Mouse (Mus musculus) neural tube, embryonic 13.5 days (tissue): ENCODE results near the gene Chrnb2. TPM values are rescaled to one million over a fixed set of nuclear protein-coding genes. Genes with fewer than 3 reads are reported as not detected.

ENCODE experiments used
- ATAC-seq: fragments of 200-750 bp; cut with Nextera tagmentation; 2 replicates; pipeline ENCODE4 v1.8.0; 2017; ENCODE audit warnings: low read depth, mild to moderate bottlenecking, moderate TSS enrichment, moderate library complexity
- H3K27ac ChIP-seq: fragments of 300-500 bp; sonication (generic); replicated peaks from 2 replicates; pipeline ENCODE4 v1.5.1; 2015; ENCODE audit warnings: moderate library complexity, mild to moderate bottlenecking, inconsistent platforms
- H3K27me3 ChIP-seq: fragments of 300-500 bp; sonication (generic); 2 replicates; pipeline ENCODE4 v1.6.1; 2015; ENCODE audit warnings: mild to moderate bottlenecking, inconsistent platforms
- H3K36me3 ChIP-seq: fragments of 300-500 bp; sonication (generic); 2 replicates; pipeline ENCODE4 v1.6.1; 2015; ENCODE audit warnings: mild to moderate bottlenecking, inconsistent platforms
- H3K4me1 ChIP-seq: fragments of 300-500 bp; sonication (generic); replicated peaks from 2 replicates; pipeline ENCODE4 v1.6.1; 2015; ENCODE audit warnings: inconsistent platforms
- H3K4me2 ChIP-seq: fragments of 300-500 bp; sonication (generic); 2 replicates; pipeline ENCODE4 v1.6.1; 2015; ENCODE audit warnings: inconsistent platforms, mild to moderate bottlenecking, moderate library complexity
- H3K4me3 ChIP-seq: fragments of 300-500 bp; sonication (generic); 2 replicates; pipeline ENCODE4 v1.5.1; 2015; ENCODE audit warnings: mild to moderate bottlenecking, inconsistent platforms
- H3K9ac ChIP-seq: fragments of 300-500 bp; sonication (generic); 2 replicates; pipeline ENCODE4 v1.6.1; 2015; ENCODE audit warnings: moderate library complexity, mild to moderate bottlenecking, inconsistent platforms
- H3K9me3 ChIP-seq: fragments of 300-500 bp; sonication (generic); 2 replicates; pipeline ENCODE4 v1.6.1; 2016; ENCODE audit warnings: inconsistent platforms
- WGBS: fragments of 180-500 bp; shearing (Covaris S2); methylation state at CpG from one replicate; pipeline ENCODE4 v1.1.7; 2015; 5-methylcytosine and 5-hydroxymethylcytosine counted together
- polyA plus RNA-seq: library from polyadenylated mRNA; unstranded; fragments of >200 nt; fragmentation: Nextera tagmentation; extraction: Ambion mirVana; gene quantifications from 2 replicates; pipeline ENCODE4 v1.2.1, GENCODE M21; 2015

The Chrnb2 gene
- polyA plus RNA-seq: 27.0 and 27.4 TPM in 2 replicates

- no peaks in the 10 kb centered on the region for H3K9me3 ChIP-seq
- under 1% methylated on average over 36 of the region's 36 CpGs for whole genome bisulfite sequencing
- ATAC-seq: peak; percentile 72
- H3K4me2 ChIP-seq: peak within 1 kb of the TSS; percentile 62
- peak within 1 kb of the TSS; percentile 84 for H3K9ac ChIP-seq
- H3K27me3 ChIP-seq: peaks cover 2% of the 10 kb centered on the region; the same call in 1 of the 2 replicates
- peaks cover 55% of the 10 kb centered on the region for H3K4me1 ChIP-seq
- peak within 1 kb of the TSS; percentile 92 for H3K27ac ChIP-seq
- H3K4me3 ChIP-seq: peak within 1 kb of the TSS; percentile 71
- peaks cover 27% of the 10 kb centered on the region for H3K36me3 ChIP-seq
Measured at GRCm38 (mm10) chr3:89764119-89764724, at the start of gene Chrnb2. Gene Chrnb2, minus strand, starts transcription at chr3:89764632.

DNA sequence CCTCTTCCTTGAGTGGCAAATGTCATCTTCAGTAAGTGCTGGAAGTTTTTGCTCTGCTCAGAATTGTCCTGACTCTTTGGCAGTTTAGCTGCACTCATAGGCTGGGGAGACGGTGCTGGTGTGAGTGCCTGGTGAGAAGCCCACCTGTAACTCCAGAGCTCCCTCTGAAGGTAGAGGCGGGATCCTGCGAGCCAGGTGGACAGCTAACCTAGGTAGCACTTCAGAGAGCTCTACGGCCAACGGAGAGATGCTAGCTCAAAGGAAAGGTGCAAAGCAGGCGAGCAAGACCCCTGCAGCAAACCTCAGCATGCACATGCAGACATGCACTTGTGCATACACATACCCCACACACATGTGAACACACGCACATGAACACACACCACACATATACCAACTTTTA, 49.6 kb upstream of the Chrnb2 start:
- Histone ChIP-seq H3K36me3 (no peaks in the 10 kb centered on the region), H3K4me1 (no peaks in the 10 kb centered on the region), H3K4me2 (no peak overlapping the region), H3K27ac (no peak overlapping the region), H3K4me3 (no peak overlapping the region), H3K9me3 (0 out of 2 replicates have a peak, but pooled peaks cover 5% of the 10 kb centered on the region), H3K27me3 (no peaks in the 10 kb centered on the region; the same call in 1 of the 2 replicates), H3K9ac (no peak overlapping the region)
- WGBS: 80% methylated on average over 7 of the region's 7 CpGs
- ATAC-seq: no peak

DNA sequence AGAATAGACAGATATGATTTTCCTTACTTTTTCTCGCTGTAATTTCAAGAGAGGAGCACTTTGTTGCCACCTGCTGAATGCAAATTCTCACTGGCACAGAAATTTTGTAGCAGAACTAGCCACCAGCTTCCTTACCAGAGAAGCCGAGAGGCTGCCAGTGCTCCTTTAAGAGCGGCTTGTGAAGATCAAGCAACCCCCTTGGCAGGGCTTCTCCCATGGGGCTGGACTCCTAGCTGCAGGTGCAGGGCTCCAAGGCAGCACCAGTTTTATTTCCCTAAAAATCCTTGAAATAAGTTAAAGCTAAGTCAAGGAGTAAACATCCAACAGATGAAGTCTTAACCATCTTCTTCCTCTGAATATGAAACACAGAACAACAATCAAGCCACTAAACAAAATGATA, 47.7 kb upstream of the Chrnb2 start:
- Histone ChIP-seq H3K27ac (no peak overlapping the region), H3K9me3 (0 out of 2 replicates have a peak, but pooled peaks cover 5% of the 10 kb centered on the region), H3K27me3 (no peaks in the 10 kb centered on the region; the same call in 1 of the 2 replicates), H3K36me3 (no peaks in the 10 kb centered on the region), H3K4me1 (no peaks in the 10 kb centered on the region), H3K9ac (no peak overlapping the region), H3K4me3 (no peak overlapping the region), H3K4me2 (no peak overlapping the region)
- WGBS: 69% methylated on average over 3 of the region's 3 CpGs
- no peak for ATAC-seq

GRCm38 (mm10) chr3:89810841-89811240, 46.4 kb upstream of the Chrnb2 start:
- Histone ChIP-seq H3K4me3 (no peak overlapping the region), H3K9ac (no peak overlapping the region), H3K9me3 (0 out of 2 replicates have a peak, but pooled peaks cover 5% of the 10 kb centered on the region), H3K4me2 (no peak overlapping the region), H3K27me3 (no peaks in the 10 kb centered on the region), H3K36me3 (no peaks in the 10 kb centered on the region), H3K4me1 (no peaks in the 10 kb centered on the region), H3K27ac (no peak overlapping the region)
- ATAC-seq: no peak

GRCm38 (mm10) chr3:89808638-89809037, 44.2 kb upstream of the Chrnb2 start:
- WGBS: 53% methylated on average over 9 of the region's 9 CpGs

DNA sequence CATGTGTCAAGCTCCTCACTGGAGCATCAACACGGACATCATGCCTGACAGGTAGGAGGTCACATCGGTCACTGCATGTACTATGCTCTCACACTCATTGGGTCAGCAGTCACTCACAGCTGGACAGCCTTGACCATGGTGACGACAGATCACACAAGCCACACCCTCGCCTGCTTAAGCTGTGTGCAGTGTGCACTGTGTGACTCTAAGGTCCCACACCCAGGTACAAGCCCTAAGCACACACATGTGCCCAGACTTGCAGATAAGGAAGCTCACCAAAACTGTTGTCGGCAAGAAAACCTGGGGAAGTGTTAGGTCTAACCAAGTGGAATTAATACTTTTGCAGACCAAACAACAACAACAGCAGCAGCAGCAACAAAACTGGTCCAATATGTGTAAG, 43.4 kb upstream of the Chrnb2 start:
- Histone ChIP-seq H3K36me3 (no peaks in the 10 kb centered on the region), H3K4me1 (no peaks in the 10 kb centered on the region), H3K9ac (no peak overlapping the region), H3K9me3 (0 out of 2 replicates have a peak, but pooled peaks cover 5% of the 10 kb centered on the region), H3K4me3 (no peak overlapping the region), H3K27ac (no peak overlapping the region), H3K27me3 (no peaks in the 10 kb centered on the region), H3K4me2 (no peak overlapping the region)
- ATAC-seq: no peak
- WGBS: 84% methylated on average over 5 of the region's 5 CpGs

More at GRCm38 (mm10) chr3:89808638-89809037, 44.2 kb upstream of the Chrnb2 start:
- Histone ChIP-seq H3K36me3 (no peaks in the 10 kb centered on the region), H3K9ac (no peak overlapping the region), H3K27ac (no peak overlapping the region), H3K4me3 (no peak overlapping the region), H3K9me3 (0 out of 2 replicates have a peak, but pooled peaks cover 5% of the 10 kb centered on the region), H3K27me3 (no peaks in the 10 kb centered on the region), H3K4me2 (no peak overlapping the region), H3K4me1 (no peaks in the 10 kb centered on the region)
- no peak for ATAC-seq

DNA sequence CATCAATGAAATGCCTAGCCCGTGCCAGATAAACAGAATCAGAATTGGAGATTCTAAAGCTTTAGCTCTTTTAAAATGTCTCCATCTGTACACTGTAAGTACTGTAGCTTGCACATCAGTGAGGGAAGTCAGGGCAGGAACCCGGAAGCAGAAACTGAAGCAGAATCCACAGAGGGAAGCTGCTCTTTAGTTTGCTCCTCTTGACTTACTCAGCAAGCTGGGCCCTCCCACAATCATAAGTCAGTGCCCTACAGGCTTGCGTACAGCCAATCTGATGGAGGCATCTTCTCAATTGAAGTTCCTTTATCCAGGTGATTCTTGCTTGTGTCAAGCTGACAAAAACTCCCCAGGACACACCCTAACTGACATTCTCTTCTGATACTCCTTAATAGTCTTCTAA, 42.7 kb upstream of the Chrnb2 start:
- H3K27ac ChIP-seq: no peak overlapping the region
- 91% methylated on average over 3 of the region's 3 CpGs for WGBS
- H3K27me3 ChIP-seq: no peaks in the 10 kb centered on the region
- no peaks in the 10 kb centered on the region for H3K36me3 ChIP-seq
- ATAC-seq: no peak
- no peak overlapping the region for H3K4me3 ChIP-seq
- no peak overlapping the region for H3K9ac ChIP-seq
- no peak overlapping the region for H3K4me2 ChIP-seq
- H3K4me1 ChIP-seq: no peaks in the 10 kb centered on the region
- H3K9me3 ChIP-seq: 0 out of 2 replicates have a peak, but pooled peaks cover 5% of the 10 kb centered on the region

GRCm38 (mm10) chr3:89806751-89807150, 42.3 kb upstream of the Chrnb2 start:
- Histone ChIP-seq H3K4me3 (no peak overlapping the region), H3K36me3 (no peaks in the 10 kb centered on the region), H3K27ac (no peak overlapping the region), H3K9me3 (0 out of 2 replicates have a peak, but pooled peaks cover 5% of the 10 kb centered on the region), H3K4me2 (no peak overlapping the region), H3K4me1 (no peaks in the 10 kb centered on the region), H3K27me3 (no peaks in the 10 kb centered on the region), H3K9ac (no peak overlapping the region)
- WGBS: 94% methylated on average over 2 of the region's 2 CpGs
- ATAC-seq: no peak

- ATAC-seq: no peak
- 65% methylated on average over 4 of the region's 4 CpGs for WGBS
- H3K9ac ChIP-seq: no peak overlapping the region
Measured at GRCm38 (mm10) chr3:89805179-89805578, 40.7 kb upstream of the Chrnb2 start.

DNA sequence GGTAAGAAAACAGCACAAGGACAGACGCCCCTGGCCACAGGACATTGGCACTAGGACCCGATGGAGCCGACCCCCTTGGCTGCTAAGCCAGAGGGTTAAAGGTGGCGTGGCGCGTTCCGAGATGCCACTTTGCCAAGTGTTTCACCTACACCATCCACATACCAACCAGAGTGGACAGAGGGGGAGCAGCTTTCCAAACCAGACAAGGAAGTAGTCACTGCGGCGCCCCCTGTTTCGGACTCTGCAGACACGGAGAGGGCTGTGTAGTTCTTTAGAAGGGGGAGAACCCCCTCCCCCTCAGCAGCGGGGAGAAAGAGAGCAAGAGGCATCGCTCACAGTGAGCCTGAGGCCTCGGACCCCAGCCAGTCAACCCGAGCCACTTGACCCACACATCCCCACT, 38.4 kb upstream of the Chrnb2 start:
- no peak overlapping the region for H3K9ac ChIP-seq
- H3K4me2 ChIP-seq: no peak overlapping the region
- H3K4me1 ChIP-seq: peaks cover 5% of the 10 kb centered on the region
- H3K36me3 ChIP-seq: no peaks in the 10 kb centered on the region
- ATAC-seq: no peak
- 78% methylated on average over 15 of the region's 15 CpGs for WGBS
- no peaks in the 10 kb centered on the region for H3K27me3 ChIP-seq
- H3K9me3 ChIP-seq: no peaks in the 10 kb centered on the region
- no peak overlapping the region for H3K4me3 ChIP-seq
- H3K27ac ChIP-seq: no peak overlapping the region

More at GRCm38 (mm10) chr3:89805179-89805578, 40.7 kb upstream of the Chrnb2 start:
- Histone ChIP-seq H3K4me1 (no peaks in the 10 kb centered on the region), H3K27me3 (no peaks in the 10 kb centered on the region), H3K4me2 (no peak overlapping the region), H3K4me3 (no peak overlapping the region), H3K27ac (no peak overlapping the region), H3K9me3 (0 out of 2 replicates have a peak, but pooled peaks cover 4% of the 10 kb centered on the region), H3K36me3 (no peaks in the 10 kb centered on the region)

DNA sequence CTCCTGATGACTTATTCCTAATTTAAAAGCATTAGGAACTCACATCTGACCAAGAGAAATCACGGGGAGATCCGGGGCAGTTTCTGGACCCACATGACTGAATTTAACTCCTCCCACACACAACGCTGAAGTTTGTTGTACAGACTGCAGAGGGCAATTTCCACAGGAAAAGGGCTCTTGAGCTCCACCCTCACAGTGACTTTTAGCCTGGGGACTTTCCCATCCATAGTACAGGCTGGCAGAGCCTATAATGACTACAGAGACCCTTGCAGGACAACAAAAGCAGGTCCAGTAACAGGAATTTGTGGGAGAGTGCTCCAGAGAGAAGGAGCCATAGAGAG, 37.0 kb upstream of the Chrnb2 start:
- Histone ChIP-seq H3K9ac (no peak overlapping the region), H3K27ac (no peak overlapping the region), H3K4me3 (no peak overlapping the region), H3K36me3 (no peaks in the 10 kb centered on the region), H3K9me3 (no peaks in the 10 kb centered on the region), H3K4me2 (no peak overlapping the region), H3K4me1 (peaks cover 5% of the 10 kb centered on the region), H3K27me3 (no peaks in the 10 kb centered on the region)
- no peak for ATAC-seq
- WGBS: 40% methylated on average over 3 of the region's 3 CpGs

DNA sequence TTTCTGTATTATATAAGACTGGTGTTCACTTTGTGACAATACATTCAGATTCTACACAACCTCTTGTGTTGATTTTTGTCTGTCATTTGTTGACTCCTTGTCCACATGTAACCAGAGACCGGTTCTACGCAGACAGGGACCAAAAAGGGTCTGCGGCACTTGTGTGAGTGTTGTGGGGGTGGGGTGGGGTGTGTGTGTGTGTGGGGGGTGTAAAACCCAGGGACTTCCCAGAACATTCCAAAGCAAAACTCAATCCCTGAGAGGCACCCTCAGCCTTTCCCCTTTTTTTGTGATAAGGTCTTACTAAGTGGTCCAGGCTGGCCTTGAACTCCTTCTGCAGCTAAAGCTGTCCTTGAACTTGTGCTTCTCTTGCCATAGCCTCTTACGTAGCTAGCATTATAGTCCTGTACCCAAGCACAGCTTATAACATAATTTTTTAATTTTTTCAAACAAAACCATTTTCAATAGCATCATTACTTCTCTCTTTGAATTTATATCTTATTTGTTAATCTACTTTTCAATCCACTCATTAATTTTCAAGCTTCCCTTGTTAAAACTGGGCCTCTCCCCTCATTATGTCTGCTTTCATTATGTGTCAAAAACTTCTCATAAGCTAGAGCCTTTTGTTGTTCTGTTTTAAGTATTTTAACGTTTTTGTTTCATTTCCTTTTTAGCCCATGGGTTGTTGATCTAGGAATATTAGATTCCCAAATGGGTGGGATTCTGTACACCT, 36.5 kb upstream of the Chrnb2 start:
- no peaks in the 10 kb centered on the region for H3K36me3 ChIP-seq
- H3K4me3 ChIP-seq: no peak overlapping the region
- WGBS: 68% methylated on average over 5 of the region's 5 CpGs
- no peak for ATAC-seq
- no peaks in the 10 kb centered on the region for H3K27me3 ChIP-seq
- H3K27ac ChIP-seq: no peak overlapping the region
- no peak overlapping the region for H3K4me2 ChIP-seq
- no peaks in the 10 kb centered on the region for H3K9me3 ChIP-seq
- H3K4me1 ChIP-seq: peaks cover 5% of the 10 kb centered on the region
- no peak overlapping the region for H3K9ac ChIP-seq
